Mouse (Mus musculus) cerebellum, adult 2 months (tissue): ENCODE data around the gene Apob.
A peak's percentile ranks its signal among the peaks of the same experiment; 100 is the strongest.

Experiments used
- CTCF ChIP-seq: fragments of 200-500 bp; IDR thresholded peaks from 2 replicates; pipeline ENCODE4 v1.5.1; 2011; ENCODE audit warnings: low read depth, mild to moderate bottlenecking, control low read depth, low read length, moderate library complexity, borderline replicate concordance; ENCODE audit not compliant: insufficient read depth
- POLR2A ChIP-seq: fragments of 200-500 bp; IDR thresholded peaks from 2 replicates; pipeline ENCODE4 v1.6.1; 2011; ENCODE audit warnings: low read length, control low read depth, borderline replicate concordance; ENCODE audit not compliant: insufficient read depth

- peak; percentile 39; the same call in 1 of the 2 replicates for TF ChIP-seq CTCF
- TF ChIP-seq POLR2A, result no peak
Measured at GRCm38 (mm10) chr12:7990804-7991203, 13.4 kb downstream of the Apob start.
